Mouse (Mus musculus) kidney, adult 11 months (tissue): ENCODE measurements around the gene Kcng3.

Source experiments
- DNase-seq: peaks from one replicate; pipeline ENCODE4 v3.0.0; 2022

Kcng3 gene

GRCm38 (mm10) chr17:83554997-83555396 is 76.7 kb downstream of the Kcng3 start:
- DNase-seq: no peak

GRCm38 (mm10) chr17:83548501-83549233 is 83.0 kb downstream of the Kcng3 start:
- no peak for DNase-seq

GRCm38 (mm10) chr17:83547145-83547544 is 84.5 kb downstream of the Kcng3 start:
- no peak for DNase-seq

GRCm38 (mm10) chr17:83545756-83546742 is 85.6 kb downstream of the Kcng3 start:
- DNase-seq: no peak

GRCm38 (mm10) chr17:83545259-83545658 is 86.4 kb downstream of the Kcng3 start:
- no peak for DNase-seq

GRCm38 (mm10) chr17:83542424-83542823 is 89.3 kb downstream of the Kcng3 start:
- DNase-seq: no peak

GRCm38 (mm10) chr17:83539262-83540037 is 92.2 kb downstream of the Kcng3 start:
- DNase-seq: no peak

GRCm38 (mm10) chr17:83538694-83539093 is 93.0 kb downstream of the Kcng3 start:
- no peak for DNase-seq

GRCm38 (mm10) chr17:83538141-83538540 is 93.6 kb downstream of the Kcng3 start:
- no peak for DNase-seq
